Mouse (Mus musculus) sigmoid colon, adult 10 weeks (tissue): ENCODE measurements around the gene Skint7. TPM values are rescaled to one million over a fixed set of nuclear protein-coding genes. Genes with fewer than 3 reads are reported as not detected.

Source experiments
- polyA plus RNA-seq: library from polyadenylated mRNA; stranded (reverse); fragments of 350-450 nt; fragmentation: Illumina TruSeq; extraction: RNeasy Lipid Tissue Mini Kit (QIAGEN cat#74804); gene quantifications from one replicate; pipeline ENCODE4 v1.2.3, GENCODE M21; 2014; ENCODE audit warnings: low read depth, low replicate concordance

Gene Skint7
- polyA plus RNA-seq: not detected

GRCm38 (mm10) chr4:111972623-111973022 lies at the start of gene Skint7:
TSS of gene Skint7 (plus strand) at chr4:111972923.

GRCm38 (mm10) chr4:112005969-112006368 lies 33.2 kb downstream of the Skint7 start, which contains the start of gene Skint1:
TSS of gene Skint1 (plus strand) at chr4:112006269.

Other genes with a start within 250 kb of the Skint7 start
- gene Slc5a9, start 70.0 kb upstream of the Skint7 start, polyA plus RNA-seq: 7.8 TPM
- gene Skint8, start 53.5 kb upstream of the Skint7 start, polyA plus RNA-seq: not detected
- not detected for gene Skint1, start 33.3 kb downstream of the Skint7 start, polyA plus RNA-seq
- not detected for gene Skint4, start 99.1 kb downstream of the Skint7 start, polyA plus RNA-seq